Mouse (Mus musculus): Measurements from ENCODE around the gene Abcg8. TPM values are rescaled to one million over a fixed set of nuclear protein-coding genes. Genes with fewer than 3 reads are reported as not detected.
A peak's percentile ranks its signal among the peaks of the same experiment; 100 is the strongest.

The Abcg8 gene
- polyA plus RNA-seq, 1 experiment, result not detected

- Histone ChIP-seq H3ac (ENCODE audit: control insufficient read depth, insufficient read length, low read depth) (no peak overlapping the region), H3K79me2 (ENCODE audit: control insufficient read depth, insufficient read depth) (no peaks in the 10 kb centered on the region), H3K4me3 (ENCODE audit: insufficient read depth, poor library complexity, severe bottlenecking) (no peak overlapping the region), H3K36me3 (ENCODE audit: control insufficient read depth, insufficient read depth) (no peaks in the 10 kb centered on the region), H3K79me3 (ENCODE audit: low read depth) (no peaks in the 10 kb centered on the region), H3K27me3 (ENCODE audit: control insufficient read depth, insufficient read depth, insufficient read length) (no peaks in the 10 kb centered on the region)
- no peak for TF ChIP-seq MAX (IDR thresholded peaks at IDR 0.05)
- TF ChIP-seq CTCF (IDR thresholded peaks at IDR 0.05; ENCODE audit: control insufficient read depth, insufficient read depth, insufficient read length), result no peak
- no peak for TF ChIP-seq MYOD1 (IDR thresholded peaks at IDR 0.05; ENCODE audit: control insufficient read depth, insufficient read length, low read depth)
- no peak for TF ChIP-seq MYOG (IDR thresholded peaks at IDR 0.05; ENCODE audit: control insufficient read depth, extremely low read depth, insufficient read length)
- no peak for TF ChIP-seq USF1 (IDR thresholded peaks at IDR 0.05; ENCODE audit: low read depth)
- TF ChIP-seq FOSL1 (IDR thresholded peaks at IDR 0.05; ENCODE audit: insufficient read depth, low read length, poor library complexity, severe bottlenecking), result no peak
- no peak for TF ChIP-seq CEBPB (IDR thresholded peaks at IDR 0.05; ENCODE audit: low read depth)
These were observed 14.0 kb downstream of the Abcg8 start for GRCm38 (mm10) chr17:84690111-84690510.

DNA sequence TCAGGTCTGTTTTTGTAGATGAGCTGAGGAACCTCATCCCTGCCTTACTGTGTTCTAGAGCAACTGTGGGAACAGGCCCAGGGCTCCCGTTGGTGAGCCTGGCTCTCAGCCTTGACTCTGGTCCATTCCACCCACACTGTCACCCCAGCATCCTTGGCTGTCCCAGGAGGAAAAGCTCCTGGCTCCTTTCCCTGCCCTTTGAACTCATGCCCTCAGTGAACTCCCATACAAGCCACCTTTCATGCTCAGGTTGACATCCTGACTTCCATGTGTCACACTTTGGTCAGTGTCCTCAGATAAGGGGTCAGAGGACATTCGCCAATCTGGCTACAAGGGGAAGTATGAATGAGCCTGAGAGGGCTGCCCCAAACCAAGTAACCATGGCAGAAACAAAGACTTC, 17.6 kb downstream of the Abcg8 start:
- no peaks in the 10 kb centered on the region for H3K36me3 ChIP-seq (ENCODE audit: control insufficient read depth, insufficient read depth)
- peaks cover 14% of the 10 kb centered on the region for H3K27me3 ChIP-seq (ENCODE audit: control insufficient read depth, insufficient read depth, insufficient read length)
- H3K79me2 ChIP-seq (ENCODE audit: control insufficient read depth, insufficient read depth), result no peaks in the 10 kb centered on the region
- TF ChIP-seq MAX (IDR thresholded peaks at IDR 0.05) (no peak), FOSL1 (IDR thresholded peaks at IDR 0.05; ENCODE audit: insufficient read depth, low read length, poor library complexity, severe bottlenecking) (no peak), CTCF (IDR thresholded peaks at IDR 0.05; ENCODE audit: control insufficient read depth, insufficient read depth, insufficient read length) (no peak), MYOG (IDR thresholded peaks at IDR 0.05; ENCODE audit: control insufficient read depth, extremely low read depth, insufficient read length) (no peak), USF1 (IDR thresholded peaks at IDR 0.05; ENCODE audit: low read depth) (no peak), MYOD1 (IDR thresholded peaks at IDR 0.05; ENCODE audit: control insufficient read depth, insufficient read length, low read depth) (no peak), CEBPB (IDR thresholded peaks at IDR 0.05; ENCODE audit: low read depth) (no peak)
- no peak overlapping the region for H3K4me3 ChIP-seq (ENCODE audit: insufficient read depth, poor library complexity, severe bottlenecking)
- no peaks in the 10 kb centered on the region for H3K79me3 ChIP-seq (ENCODE audit: low read depth)
- H3ac ChIP-seq (ENCODE audit: control insufficient read depth, insufficient read length, low read depth), result no peak overlapping the region

- no peaks in the 10 kb centered on the region for H3K79me2 ChIP-seq (ENCODE audit: control insufficient read depth, insufficient read depth)
- H3K4me3 ChIP-seq (ENCODE audit: insufficient read depth, poor library complexity, severe bottlenecking), result no peak overlapping the region
These were observed 20.4 kb downstream of the Abcg8 start for GRCm38 (mm10) chr17:84696537-84696936.

DNA sequence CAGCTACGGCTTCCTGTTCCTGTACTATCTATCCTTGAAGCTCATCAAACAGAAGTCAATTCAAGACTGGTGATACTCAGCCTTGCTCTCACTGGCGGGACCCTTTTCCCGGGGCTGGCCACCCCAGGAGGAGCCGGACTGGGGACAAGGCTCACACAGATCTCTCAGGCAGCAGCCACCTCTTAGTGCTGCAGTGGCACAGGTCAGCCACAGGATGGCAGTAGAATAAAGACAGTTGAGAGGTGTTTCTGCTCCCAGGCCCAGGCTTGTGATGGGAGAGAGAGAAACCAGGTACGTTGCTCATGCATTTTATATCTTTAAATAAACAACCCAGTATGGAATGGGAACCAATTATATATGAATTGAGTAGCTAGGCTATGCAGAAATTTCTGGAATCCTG, 22.6 kb downstream of the Abcg8 start:
- Histone ChIP-seq H3K79me3 (ENCODE audit: low read depth) (no peaks in the 10 kb centered on the region), H3K4me3 (ENCODE audit: insufficient read depth, poor library complexity, severe bottlenecking) (no peak overlapping the region), H3ac (ENCODE audit: control insufficient read depth, insufficient read length, low read depth) (no peak overlapping the region), H3K36me3 (ENCODE audit: control insufficient read depth, insufficient read depth) (peaks cover under 1% of the 10 kb centered on the region), H3K27me3 (ENCODE audit: control insufficient read depth, insufficient read depth, insufficient read length) (peaks cover 14% of the 10 kb centered on the region), H3K79me2 (ENCODE audit: control insufficient read depth, insufficient read depth) (no peaks in the 10 kb centered on the region)
- peak; percentile 76 for TF ChIP-seq CTCF (IDR thresholded peaks at IDR 0.05; ENCODE audit: control insufficient read depth, insufficient read depth, insufficient read length)
- no peak for TF ChIP-seq FOSL1 (IDR thresholded peaks at IDR 0.05; ENCODE audit: insufficient read depth, low read length, poor library complexity, severe bottlenecking)

More at GRCm38 (mm10) chr17:84696537-84696936, 20.4 kb downstream of the Abcg8 start:
- H3K27me3 ChIP-seq (ENCODE audit: control insufficient read depth, insufficient read depth, insufficient read length), result peaks cover 14% of the 10 kb centered on the region
- no peak overlapping the region for H3ac ChIP-seq (ENCODE audit: control insufficient read depth, insufficient read length, low read depth)
- no peaks in the 10 kb centered on the region for H3K79me3 ChIP-seq (ENCODE audit: low read depth)
- TF ChIP-seq USF1 (IDR thresholded peaks at IDR 0.05; ENCODE audit: low read depth) (no peak), MAX (IDR thresholded peaks at IDR 0.05) (no peak), CTCF (IDR thresholded peaks at IDR 0.05; ENCODE audit: control insufficient read depth, insufficient read depth, insufficient read length) (no peak), MYOG (IDR thresholded peaks at IDR 0.05; ENCODE audit: control insufficient read depth, extremely low read depth, insufficient read length) (no peak), FOSL1 (IDR thresholded peaks at IDR 0.05; ENCODE audit: insufficient read depth, low read length, poor library complexity, severe bottlenecking) (no peak)
- no peaks in the 10 kb centered on the region for H3K36me3 ChIP-seq (ENCODE audit: control insufficient read depth, insufficient read depth)

DNA sequence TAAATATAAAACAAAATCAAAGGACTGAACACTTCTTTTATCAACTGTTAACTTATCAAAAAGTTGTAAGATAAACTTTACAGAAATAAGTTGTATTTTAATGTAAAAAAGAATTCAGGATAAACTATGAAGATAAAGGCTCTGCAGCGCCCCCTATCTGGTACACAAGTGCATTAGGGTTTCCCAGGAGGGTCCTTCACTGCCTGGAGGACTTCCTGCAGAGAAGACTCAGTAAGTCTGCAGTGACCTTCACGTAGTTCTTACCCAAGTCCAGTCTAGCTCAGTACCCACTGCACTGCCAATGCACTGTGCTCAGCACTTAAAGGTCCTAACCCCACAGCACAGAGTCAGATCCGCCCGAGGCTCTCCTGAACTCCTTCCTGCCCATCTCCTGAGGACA, 31.3 kb downstream of the Abcg8 start:
- H3K79me2 ChIP-seq (ENCODE audit: control insufficient read depth, insufficient read depth), result no peaks in the 10 kb centered on the region
- H3K36me3 ChIP-seq (ENCODE audit: control insufficient read depth, insufficient read depth), result peaks cover 66% of the 10 kb centered on the region
- H3K4me3 ChIP-seq (ENCODE audit: insufficient read depth, poor library complexity, severe bottlenecking), result no peak overlapping the region
- no peaks in the 10 kb centered on the region for H3K79me3 ChIP-seq (ENCODE audit: low read depth)
- H3ac ChIP-seq (ENCODE audit: control insufficient read depth, insufficient read length, low read depth), result no peak overlapping the region
- no peak for TF ChIP-seq MYOG (IDR thresholded peaks at IDR 0.05; ENCODE audit: control insufficient read depth, extremely low read depth, insufficient read length)
- no peak for TF ChIP-seq CTCF (IDR thresholded peaks at IDR 0.05; ENCODE audit: control insufficient read depth, insufficient read depth, insufficient read length)
- TF ChIP-seq MYOD1 (IDR thresholded peaks at IDR 0.05; ENCODE audit: control insufficient read depth, insufficient read length, low read depth), result no peak
- TF ChIP-seq CEBPB (IDR thresholded peaks at IDR 0.05; ENCODE audit: low read depth), result no peak
- no peak for TF ChIP-seq USF1 (IDR thresholded peaks at IDR 0.05; ENCODE audit: low read depth)
- TF ChIP-seq FOSL1 (IDR thresholded peaks at IDR 0.05; ENCODE audit: insufficient read depth, low read length, poor library complexity, severe bottlenecking), result no peak
- no peak for TF ChIP-seq MAX (IDR thresholded peaks at IDR 0.05)
- H3K27me3 ChIP-seq (ENCODE audit: control insufficient read depth, insufficient read depth, insufficient read length), result no peaks in the 10 kb centered on the region

- peaks cover 78% of the 10 kb centered on the region for H3K36me3 ChIP-seq (ENCODE audit: control insufficient read depth, insufficient read depth)
- TF ChIP-seq MYOG (IDR thresholded peaks at IDR 0.05; ENCODE audit: control insufficient read depth, extremely low read depth, insufficient read length) (no peak), USF1 (IDR thresholded peaks at IDR 0.05; ENCODE audit: low read depth) (no peak), FOSL1 (IDR thresholded peaks at IDR 0.05; ENCODE audit: insufficient read depth, low read length, poor library complexity, severe bottlenecking) (no peak), MYOD1 (IDR thresholded peaks at IDR 0.05; ENCODE audit: control insufficient read depth, insufficient read length, low read depth) (no peak), CTCF (IDR thresholded peaks at IDR 0.05; ENCODE audit: control insufficient read depth, insufficient read depth, insufficient read length) (no peak)
- H3K79me2 ChIP-seq (ENCODE audit: control insufficient read depth, insufficient read depth), result no peaks in the 10 kb centered on the region
- no peaks in the 10 kb centered on the region for H3K27me3 ChIP-seq (ENCODE audit: control insufficient read depth, insufficient read depth, insufficient read length)
- no peak overlapping the region for H3ac ChIP-seq (ENCODE audit: control insufficient read depth, insufficient read length, low read depth)
- H3K79me3 ChIP-seq (ENCODE audit: low read depth), result no peaks in the 10 kb centered on the region
- H3K4me3 ChIP-seq (ENCODE audit: insufficient read depth, poor library complexity, severe bottlenecking), result no peak overlapping the region
These were observed 32.7 kb downstream of the Abcg8 start for GRCm38 (mm10) chr17:84708818-84709217.
